Mouse (Mus musculus): ENCODE data around the gene Col15a1. TPM values are rescaled to one million over a fixed set of nuclear protein-coding genes. Genes with fewer than 3 reads are reported as not detected.

Gene Col15a1
- polyA plus RNA-seq, 1 experiment from 2014 or later: 0.09 TPM

DNA sequence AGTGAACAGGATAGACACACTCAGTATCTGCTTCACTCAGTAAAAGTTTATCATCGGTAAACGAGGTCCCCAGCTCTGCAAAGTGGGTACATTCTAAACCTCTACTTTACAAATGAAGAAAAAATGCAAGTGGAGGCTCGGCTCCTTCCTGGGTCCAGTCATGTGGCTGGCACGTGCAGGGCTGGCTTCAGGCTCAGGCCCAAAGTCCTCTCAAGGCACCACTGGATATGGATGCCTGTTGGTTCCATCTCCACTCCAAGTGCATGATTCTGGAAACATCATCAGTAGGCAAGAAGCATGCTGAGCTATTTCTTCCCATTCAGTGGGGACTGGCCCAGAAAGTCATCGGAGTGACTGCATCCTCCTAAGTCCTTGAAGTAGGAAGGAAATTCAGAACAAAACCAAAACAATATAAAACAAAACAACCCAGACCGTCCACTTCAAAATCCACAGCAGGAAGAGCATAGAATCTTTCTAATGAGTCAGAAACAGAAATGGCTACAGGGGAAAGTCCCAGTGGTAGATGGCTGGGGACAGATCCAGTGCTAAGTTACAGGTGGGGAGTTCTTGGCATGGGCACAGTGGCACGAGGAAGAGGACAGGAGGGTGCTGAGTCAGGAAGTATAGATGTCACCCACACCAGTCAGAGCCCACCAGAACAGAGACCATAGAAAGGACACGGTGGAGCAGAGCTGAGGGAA, 105.9 kb downstream of the Col15a1 start:
- DNase-seq (ENCODE audit: low read depth, low spot score): no peak
- in situ Hi-C loops (cut with MboI; ENCODE audit: low pct_unique_long_range_greater_than_20kb): no loop called here
- H3K27me3 ChIP-seq: no peaks in the 10 kb centered on the region
- ATAC-seq: peak; percentile 33
- ChIA-PET CTCF (no interaction called here), POLR2A (no interaction called here)
- no peak for TF ChIP-seq CTCF (IDR thresholded peaks at IDR 0.05)

DNA sequence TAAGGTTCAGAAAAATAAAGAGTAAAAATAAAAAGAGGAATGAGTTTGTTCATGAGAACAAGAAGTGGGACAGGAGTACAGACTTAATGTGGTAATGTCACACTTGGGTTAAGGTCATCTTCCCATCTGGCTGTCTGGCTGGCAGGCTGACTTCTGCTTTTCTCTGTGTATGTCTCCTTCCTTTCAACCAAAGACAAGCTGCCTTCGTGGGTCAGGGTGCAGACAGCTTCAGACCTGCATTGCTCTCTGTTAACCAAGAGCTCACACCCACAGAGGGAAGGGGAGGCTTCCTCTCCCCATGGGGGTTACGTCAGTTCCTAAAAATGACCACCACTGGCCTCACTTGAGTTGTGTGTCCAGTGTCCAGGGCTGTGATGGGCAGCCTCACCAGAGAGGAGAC, 107.5 kb downstream of the Col15a1 start:
- no peaks in the 10 kb centered on the region for H3K27me3 ChIP-seq
- TF ChIP-seq CTCF (IDR thresholded peaks at IDR 0.05): no peak
- DNase-seq (ENCODE audit: low read depth, low spot score): no peak
- ChIA-PET POLR2A (no interaction called here), CTCF (no interaction called here)
- no peak for ATAC-seq
- in situ Hi-C loops (cut with MboI; ENCODE audit: low pct_unique_long_range_greater_than_20kb): loop anchor here (5.0 kb wide), 1 partner anchor 37 kb away; the partner anchor contains the start of gene Tgfbr1

- TF ChIP-seq CTCF (IDR thresholded peaks at IDR 0.05): no peak
- ChIA-PET POLR2A (no interaction called here), CTCF (no interaction called here)
- H3K27me3 ChIP-seq: no peaks in the 10 kb centered on the region
- DNase-seq (ENCODE audit: low read depth, low spot score) (no peak), ATAC-seq (no peak)
- in situ Hi-C loops (cut with MboI; ENCODE audit: low pct_unique_long_range_greater_than_20kb): loop anchor here (5.0 kb wide), 1 partner anchor 36 kb away; the partner anchor contains the start of gene Tgfbr1
These were observed 108.5 kb downstream of the Col15a1 start for GRCm38 (mm10) chr4:47316432-47316831.

- no peak for ATAC-seq
- in situ Hi-C loops (cut with MboI; ENCODE audit: low pct_unique_long_range_greater_than_20kb): loop anchor here (5.0 kb wide), 1 partner anchor 33 kb away; the partner anchor contains the start of gene Tgfbr1
- no peak for DNase-seq (ENCODE audit: low read depth, low spot score)
- ChIA-PET CTCF (no interaction called here), POLR2A (no interaction called here)
- no peak for TF ChIP-seq CTCF (IDR thresholded peaks at IDR 0.05)
- H3K27me3 ChIP-seq: no peaks in the 10 kb centered on the region
These were observed 111.8 kb downstream of the Col15a1 start for GRCm38 (mm10) chr4:47319561-47320321.

DNA sequence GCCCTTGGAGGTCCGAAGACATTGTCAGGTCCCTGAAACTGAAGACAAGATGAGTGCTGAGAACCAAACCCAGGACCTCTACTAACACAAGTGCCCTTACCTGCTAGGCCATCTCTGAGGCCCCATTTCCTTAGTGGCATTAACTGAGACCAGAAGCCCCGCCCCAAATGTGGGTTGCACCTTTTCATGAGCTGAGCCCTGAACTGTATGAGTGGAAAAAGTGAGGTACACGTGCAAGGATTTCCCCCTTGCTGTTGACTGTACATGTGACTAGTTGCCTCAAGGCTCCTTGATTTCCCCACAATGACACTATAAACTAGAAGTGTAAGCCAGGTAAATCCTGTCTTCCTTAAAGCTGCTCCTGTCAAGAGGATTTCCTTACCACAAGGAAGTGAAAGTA, 114.4 kb downstream of the Col15a1 start:
- CTCF ChIA-PET: no interaction called here
- no peak for TF ChIP-seq CTCF (IDR thresholded peaks at IDR 0.05)

DNA sequence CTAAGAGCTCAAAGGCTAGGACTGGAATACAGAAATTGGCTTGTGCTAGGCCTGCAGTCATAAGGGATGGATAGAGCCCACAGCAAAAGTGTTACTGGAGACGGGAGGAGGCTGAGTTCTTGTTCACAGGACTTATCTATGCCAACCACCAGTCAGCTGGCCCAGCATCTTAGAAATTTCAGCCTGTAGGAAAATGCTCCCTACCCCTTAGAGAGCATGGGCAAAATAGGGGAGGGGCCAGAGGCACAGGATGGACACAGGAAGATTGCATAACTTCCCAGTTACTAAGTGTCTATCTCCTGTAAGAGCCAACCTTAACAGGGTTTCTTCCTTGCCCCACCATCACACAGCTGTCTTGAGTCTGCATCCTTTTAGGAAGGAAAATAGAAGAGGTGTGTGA, 116.2 kb downstream of the Col15a1 start:
- POLR2A ChIA-PET: no interaction called here
- in situ Hi-C loops (cut with MboI; ENCODE audit: low pct_unique_long_range_greater_than_20kb): no loop called here
- no peak for TF ChIP-seq CTCF (IDR thresholded peaks at IDR 0.05)
- ATAC-seq: no peak
- no peaks in the 10 kb centered on the region for H3K27me3 ChIP-seq
- DNase-seq (ENCODE audit: low read depth, low spot score): no peak
- CTCF ChIA-PET: no interaction called here

More for the DNA sequence above, 114.4 kb downstream of the Col15a1 start:
- in situ Hi-C loops (cut with MboI; ENCODE audit: low pct_unique_long_range_greater_than_20kb): no loop called here
- no peaks in the 10 kb centered on the region for H3K27me3 ChIP-seq
- DNase-seq (ENCODE audit: low read depth, low spot score) (no peak), ATAC-seq (no peak)
- POLR2A ChIA-PET: no interaction called here

DNA sequence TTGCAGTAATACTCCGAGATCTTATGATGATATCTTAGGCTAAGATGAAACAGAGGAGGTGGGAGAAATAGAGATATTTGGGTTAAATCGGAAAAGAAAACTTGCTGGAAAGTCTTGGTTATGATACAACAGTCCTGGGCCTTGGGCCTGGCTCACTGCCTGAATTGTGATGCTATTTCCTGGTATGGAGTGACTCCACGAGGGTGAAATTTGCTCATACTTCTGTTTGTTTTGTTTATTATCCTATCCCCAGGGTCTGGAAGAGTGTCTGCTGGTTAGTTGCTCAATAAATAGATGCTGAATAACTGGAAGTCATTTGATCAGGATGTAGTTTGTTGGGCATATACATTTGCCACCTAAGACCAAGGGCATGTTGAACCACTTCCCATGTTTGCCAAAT, 119.8 kb downstream of the Col15a1 start:
- in situ Hi-C loops (cut with MboI; ENCODE audit: low pct_unique_long_range_greater_than_20kb): no loop called here
- CTCF ChIA-PET: interaction anchor here (1.2 to 1.3 kb wide), 2 partner anchors 24 to 69 kb away, joined by 3 read pairs; no protein-coding TSS in a partner anchor
- DNase-seq (ENCODE audit: low read depth, low spot score): no peak
- POLR2A ChIA-PET: no interaction called here
- ATAC-seq: no peak
- no peak for TF ChIP-seq CTCF (IDR thresholded peaks at IDR 0.05)
- no peaks in the 10 kb centered on the region for H3K27me3 ChIP-seq

DNA sequence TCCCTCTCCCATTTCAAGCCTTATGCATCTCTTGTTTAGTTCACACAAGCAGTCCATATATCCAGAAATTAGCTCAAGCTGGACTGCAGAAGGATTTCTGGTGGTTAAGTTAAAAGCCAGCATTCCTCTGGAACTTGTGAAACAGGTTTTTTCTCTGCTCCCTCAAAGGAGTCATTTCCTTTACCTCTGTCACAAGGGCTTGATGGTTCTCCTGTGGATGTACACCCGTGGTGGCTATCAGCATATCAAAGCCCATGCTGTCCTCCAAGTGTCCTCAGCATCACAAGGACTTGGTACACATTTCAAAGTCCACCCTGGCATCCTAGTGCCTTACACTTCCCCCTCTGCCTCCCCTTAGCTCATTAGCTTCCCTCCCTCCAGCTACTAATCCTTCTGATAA, 121.3 kb downstream of the Col15a1 start:
- no peaks in the 10 kb centered on the region for H3K27me3 ChIP-seq
- CTCF ChIA-PET: interaction anchor here (1.3 to 1.4 kb wide), 2 partner anchors 16 to 71 kb away, joined by 3 to 4 read pairs; no protein-coding TSS in a partner anchor
- in situ Hi-C loops (cut with MboI; ENCODE audit: low pct_unique_long_range_greater_than_20kb): no loop called here
- DNase-seq (ENCODE audit: low read depth, low spot score) (no peak), ATAC-seq (no peak)
- no peak for TF ChIP-seq CTCF (IDR thresholded peaks at IDR 0.05)
- POLR2A ChIA-PET: no interaction called here

DNA sequence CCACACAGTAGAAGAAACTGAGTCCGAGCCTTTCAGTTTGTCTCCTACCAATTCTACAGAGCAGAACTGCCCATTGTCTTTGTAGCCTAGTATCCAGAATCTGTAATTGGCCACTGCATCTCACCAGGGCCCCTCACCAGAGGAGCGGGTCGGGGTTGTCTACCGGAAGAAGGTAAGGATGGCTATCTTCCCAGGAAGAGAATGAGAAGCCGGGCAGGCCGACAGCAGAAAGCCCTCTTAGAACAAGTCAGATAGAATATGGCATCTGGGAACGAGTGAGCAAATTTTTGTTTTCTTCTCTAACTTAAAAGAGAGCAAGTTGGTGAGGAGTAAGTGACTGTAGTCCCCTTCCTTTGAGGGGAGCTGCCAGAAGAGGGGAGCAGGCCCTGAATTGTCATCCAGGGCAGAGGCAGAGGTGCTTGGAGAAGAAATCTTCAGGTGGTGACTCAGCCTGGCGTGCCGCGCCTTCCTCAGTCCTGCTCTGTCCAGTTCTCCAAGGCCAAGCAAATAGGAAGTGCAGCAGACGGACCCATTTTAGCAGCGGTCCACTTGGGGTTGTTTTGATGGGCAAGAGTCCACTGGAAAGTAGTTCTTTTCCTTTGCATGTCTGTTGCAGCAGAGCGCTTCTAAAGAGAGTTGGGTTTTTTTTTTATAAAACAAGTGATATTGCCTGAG, 122.6 kb downstream of the Col15a1 start:
- TF ChIP-seq CTCF (IDR thresholded peaks at IDR 0.05): no peak

GRCm38 (mm10) chr4:47332812-47333343, 124.9 kb downstream of the Col15a1 start:
- ChIA-PET CTCF (no interaction called here), POLR2A (no interaction called here)
- no peak for TF ChIP-seq CTCF (IDR thresholded peaks at IDR 0.05)
- no peaks in the 10 kb centered on the region for H3K27me3 ChIP-seq
- DNase-seq (ENCODE audit: low read depth, low spot score) (no peak), ATAC-seq (no peak)
- in situ Hi-C loops (cut with MboI; ENCODE audit: low pct_unique_long_range_greater_than_20kb): no loop called here

More for the DNA sequence above, 122.6 kb downstream of the Col15a1 start:
- in situ Hi-C loops (cut with MboI; ENCODE audit: low pct_unique_long_range_greater_than_20kb): no loop called here
- CTCF ChIA-PET: no interaction called here
- no peak for DNase-seq (ENCODE audit: low read depth, low spot score)
- no peaks in the 10 kb centered on the region for H3K27me3 ChIP-seq
- POLR2A ChIA-PET: interaction anchor here (0.9 kb wide), 1 partner anchor 21 kb away, joined by 3 read pairs; no protein-coding TSS in a partner anchor
- ATAC-seq: no peak

All from Patski (cell line).